Mouse (Mus musculus): ENCODE data around the gene Gm21964.
A peak's percentile ranks its signal among the peaks of the same experiment; 100 is the strongest.

Gene Gm21964

DNA sequence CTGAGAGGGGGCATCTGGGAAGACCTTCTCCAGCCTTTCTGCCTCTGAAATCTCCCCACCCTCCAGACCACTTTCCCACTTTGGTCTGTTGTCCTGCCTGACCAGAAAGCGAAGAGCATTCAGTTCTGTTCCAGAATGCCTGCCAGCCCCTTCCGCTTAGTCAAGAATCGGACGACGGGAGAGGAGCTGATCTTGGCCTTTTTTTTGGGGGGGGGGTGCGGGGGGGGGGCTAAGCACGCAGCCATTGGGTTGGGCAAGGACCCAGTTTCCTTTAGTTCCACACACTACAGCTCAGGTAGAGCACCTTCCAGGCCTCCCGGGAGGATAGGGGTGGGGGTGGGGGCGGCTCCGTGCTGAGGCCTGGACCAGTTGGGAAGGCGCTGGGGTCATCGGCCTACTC, at the start of gene Gm21964:
Gene Gm21964 (plus strand): TSS at position 301 of the 400 bp plus-strand sequence.
- DNase-seq (ENCODE audit: low spot score in 2 of 2) = no peak

DNA sequence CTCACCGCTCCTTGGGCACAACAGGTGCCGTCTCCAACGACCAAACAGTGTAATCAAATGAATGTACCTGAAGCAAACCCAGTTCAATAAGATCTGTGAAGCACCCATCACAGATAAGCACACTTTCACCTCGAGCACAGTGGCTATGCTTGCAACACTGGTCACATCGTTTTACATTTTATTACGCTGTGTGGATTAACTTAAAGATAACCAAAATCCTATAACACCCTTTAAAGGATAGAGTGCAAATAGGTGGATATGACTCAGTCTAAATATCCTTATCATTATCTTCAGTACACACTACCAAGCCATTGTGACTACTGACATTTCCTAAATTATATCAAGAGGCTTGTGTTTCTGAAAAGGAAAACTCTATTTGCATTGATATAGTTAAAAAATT, 49.8 kb upstream of the Gm21964 start:
- no peak for DNase-seq (ENCODE audit: low spot score in 2 of 2)

GRCm38 (mm10) chr8:110058207-110058606, 42.8 kb upstream of the Gm21964 start:
- no peak for DNase-seq (ENCODE audit: low spot score in 2 of 2)

DNA sequence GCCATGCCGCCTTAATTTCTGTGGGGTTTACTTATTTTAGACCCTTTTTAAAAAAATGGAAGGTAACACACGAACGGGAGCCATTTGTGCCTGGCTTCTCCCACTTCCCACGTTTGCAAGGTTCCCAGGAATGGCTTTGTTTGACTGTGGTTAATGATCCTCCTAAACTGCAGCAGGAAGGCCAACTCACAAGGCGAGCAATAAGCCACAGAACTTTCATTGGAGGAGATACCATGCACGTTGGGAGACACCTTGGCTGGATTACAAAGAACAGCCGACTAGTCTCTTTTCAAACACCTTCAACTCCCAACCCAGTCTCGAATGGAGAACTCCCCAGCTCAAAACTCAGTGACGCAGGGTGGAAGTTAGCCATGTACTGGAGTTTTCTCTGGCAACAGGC, 36.8 kb upstream of the Gm21964 start:
- DNase-seq (ENCODE audit: low spot score in 2 of 2) = no peak

- no peak for DNase-seq (ENCODE audit: low spot score in 2 of 2)
These were observed 36.2 kb upstream of the Gm21964 start for GRCm38 (mm10) chr8:110064606-110065365.

DNA sequence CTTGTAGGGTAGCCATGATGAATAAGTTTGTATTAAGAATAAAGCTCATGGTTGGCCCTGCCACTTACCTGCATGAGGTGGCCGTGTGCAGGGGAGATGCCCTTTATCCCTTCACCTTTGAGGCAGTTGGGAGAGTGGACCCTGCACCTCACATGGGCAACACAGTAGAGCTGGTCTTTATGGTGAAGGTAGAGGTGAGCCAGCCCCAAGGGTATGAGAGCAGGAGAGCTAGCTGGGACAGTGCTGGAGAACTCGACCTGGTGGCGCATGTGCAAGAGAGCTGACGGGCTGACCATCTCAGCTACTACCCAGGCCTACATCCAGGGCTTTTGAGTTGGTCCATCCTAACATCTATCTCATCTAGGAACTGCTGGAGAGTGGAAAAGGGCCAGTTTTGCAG, 35.3 kb upstream of the Gm21964 start:
- DNase-seq (ENCODE audit: low spot score in 2 of 2) = no peak

- no peak for DNase-seq (ENCODE audit: low spot score in 2 of 2)
These were observed 31.3 kb upstream of the Gm21964 start for GRCm38 (mm10) chr8:110069706-110070105.

- peak in 1 of 2 experiments; percentile 80 for DNase-seq (ENCODE audit: low spot score in 2 of 2)
These were observed 29.4 kb upstream of the Gm21964 start for GRCm38 (mm10) chr8:110071600-110071999.

- no peak for DNase-seq (ENCODE audit: low spot score in 2 of 2)
These were observed 26.5 kb upstream of the Gm21964 start for GRCm38 (mm10) chr8:110074496-110074895.

DNA sequence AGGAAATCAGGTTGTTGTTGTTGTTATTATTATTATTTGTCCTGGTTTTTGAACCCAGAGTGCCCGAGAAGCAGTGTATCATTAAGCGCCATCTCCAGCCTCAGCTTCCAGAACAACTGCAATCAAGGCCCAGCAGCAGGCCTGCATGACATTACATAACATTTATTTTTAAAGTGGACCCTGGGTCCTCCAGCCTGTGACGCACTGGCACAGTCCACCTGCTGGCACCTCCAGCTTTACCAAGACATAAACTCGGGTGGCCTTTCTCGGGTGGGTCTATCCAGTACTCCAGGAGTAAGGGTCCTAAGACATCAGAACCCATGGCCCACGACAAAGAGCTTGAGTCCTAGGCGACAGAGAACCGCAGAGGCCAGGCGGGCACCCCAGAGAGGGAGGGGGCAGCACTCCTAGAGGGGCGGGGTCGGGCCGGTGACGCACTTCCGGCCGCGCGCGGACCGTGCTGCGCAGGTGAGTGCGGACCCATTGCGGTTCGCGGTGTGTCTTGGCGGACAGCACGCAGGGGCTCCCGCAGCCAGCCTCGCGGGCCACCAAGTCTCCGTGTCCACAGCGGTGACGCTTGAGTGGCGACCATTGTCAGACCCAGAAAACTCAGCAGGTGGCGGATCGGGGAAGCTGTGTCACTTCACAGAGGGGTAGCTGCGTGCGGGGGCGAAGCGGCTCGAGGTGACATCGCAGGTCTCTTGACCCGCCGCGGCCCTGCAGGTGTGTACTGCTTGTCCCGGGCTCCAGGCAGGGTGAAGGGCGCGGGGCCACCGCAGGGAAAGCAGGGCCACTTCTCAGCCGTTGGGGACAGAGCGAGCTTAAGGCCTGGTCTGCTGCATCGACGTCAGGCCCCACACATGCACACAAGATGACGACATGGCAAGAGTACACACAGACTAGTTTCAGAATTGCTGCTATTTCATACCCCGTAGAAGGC, 21.5 kb upstream of the Gm21964 start, which contains the start of gene Zfp612:
Gene Zfp612 (plus strand): TSS at position 465 of the 940 bp plus-strand sequence.
- peak; percentile 77 to 78 for DNase-seq (ENCODE audit: low spot score in 2 of 2)

GRCm38 (mm10) chr8:110082416-110083105, 18.4 kb upstream of the Gm21964 start:
- DNase-seq (ENCODE audit: low spot score in 2 of 2) = no peak

DNA sequence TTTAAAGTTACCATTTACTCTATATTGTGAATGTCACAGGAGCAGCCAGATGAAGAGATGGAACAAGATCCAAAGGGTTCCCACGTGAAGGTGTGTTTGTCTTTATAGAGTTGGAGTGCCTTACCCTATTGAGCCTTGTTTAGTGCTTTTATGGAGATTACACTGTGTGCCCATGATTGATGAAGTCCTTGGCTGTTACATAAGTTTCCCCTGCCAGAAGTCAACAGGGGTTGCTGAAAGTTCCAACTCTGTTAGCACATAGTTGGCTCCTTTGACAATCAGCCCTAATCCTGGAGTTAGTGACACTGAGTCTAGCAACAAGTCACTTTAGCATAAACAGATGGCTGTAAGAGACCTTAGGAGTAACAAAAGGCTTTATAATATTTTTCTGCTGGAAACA, 9.1 kb upstream of the Gm21964 start:
- no peak for DNase-seq (ENCODE audit: low spot score in 2 of 2)

DNA sequence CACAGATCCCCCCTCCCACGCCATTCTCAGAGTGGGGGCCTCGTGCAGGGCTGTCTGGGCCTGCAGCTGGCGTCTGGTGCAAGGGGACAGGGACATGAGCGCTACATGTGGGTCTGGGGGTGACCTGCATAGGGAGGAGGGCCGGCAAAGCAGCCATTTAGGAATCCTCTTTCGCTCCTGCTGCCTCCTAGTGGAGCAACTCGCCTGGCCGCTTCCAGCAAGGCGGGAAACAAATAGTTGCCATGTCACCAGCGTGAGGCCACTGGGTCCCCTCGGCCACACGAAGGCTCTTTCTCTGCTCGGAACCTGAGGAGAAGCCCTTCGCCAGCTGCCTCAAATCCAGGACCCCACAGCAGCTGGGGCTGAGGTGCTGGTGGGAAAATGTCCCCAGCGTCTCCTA, 669 bp downstream of the Gm21964 start:
- no peak for DNase-seq (ENCODE audit: low spot score in 2 of 2)

DNA sequence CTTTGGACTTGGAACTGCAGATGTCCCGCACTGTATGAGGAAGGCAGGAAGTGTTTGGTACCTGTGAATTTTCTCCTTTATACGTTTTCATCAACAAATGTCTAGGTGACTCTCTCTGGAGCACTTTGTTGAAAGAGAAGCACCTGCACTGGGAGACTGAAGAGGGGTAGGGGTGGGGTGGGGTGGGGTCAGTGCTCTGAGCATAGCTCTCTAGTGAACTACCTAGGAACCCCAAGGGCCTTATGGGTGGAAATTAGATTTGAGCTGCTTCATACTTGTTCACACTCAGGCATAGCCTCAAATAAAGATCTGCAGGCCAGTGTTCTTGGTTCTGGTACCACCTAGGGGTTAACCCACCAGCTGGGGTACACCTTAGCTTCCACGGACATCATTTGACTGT, 1.6 kb downstream of the Gm21964 start, which contains the start of gene Gm17720:
Gene Gm17720 (minus strand): TSS at position 101 of the 400 bp plus-strand sequence.
- DNase-seq (ENCODE audit: low spot score in 2 of 2) = no peak

DNA sequence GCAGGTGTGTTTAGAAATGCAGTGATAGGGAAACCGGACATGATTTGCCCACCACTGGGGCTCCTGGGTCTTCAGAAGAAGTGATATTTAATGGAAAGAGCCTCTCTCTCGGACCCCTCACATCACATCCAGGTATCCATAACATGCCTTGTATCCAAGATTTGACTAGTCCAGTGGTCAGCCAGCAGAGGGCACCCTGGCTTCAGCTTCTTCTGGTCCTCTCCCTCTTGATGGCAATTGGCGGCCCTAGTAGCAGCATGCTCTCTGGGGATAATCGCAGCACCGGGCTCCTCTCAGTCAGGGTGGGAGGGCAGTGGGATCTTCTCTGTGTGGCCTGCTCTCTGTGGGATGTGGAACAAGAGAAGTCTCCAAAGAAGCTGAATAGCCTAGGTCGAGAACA, 18.7 kb downstream of the Gm21964 start:
- DNase-seq (ENCODE audit: low spot score in 2 of 2) = peak; percentile 33 to 64

DNA sequence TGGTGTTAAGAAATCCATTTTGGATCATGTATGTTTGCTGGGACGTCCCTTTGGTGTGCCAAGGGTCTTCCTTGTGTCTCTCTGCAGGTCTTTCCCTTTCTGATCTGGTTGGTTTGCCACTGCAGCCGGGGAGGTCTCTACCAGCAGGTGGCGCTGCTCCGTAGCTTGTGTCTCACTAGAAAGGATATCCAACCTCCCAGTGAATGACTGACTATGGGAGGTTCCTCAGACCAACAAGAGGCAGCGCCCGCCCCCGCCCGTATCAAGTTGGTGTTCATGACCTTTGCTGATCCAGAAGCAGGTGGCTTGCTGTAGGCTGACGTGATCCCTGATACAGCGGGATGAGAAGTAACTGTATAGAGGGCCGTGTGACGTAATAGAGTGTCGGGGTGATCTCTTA, 29.5 kb downstream of the Gm21964 start:
- peak; percentile 82 to 90 for DNase-seq (ENCODE audit: low spot score in 2 of 2)

GRCm38 (mm10) chr8:110134236-110134635, 33.2 kb downstream of the Gm21964 start:
- DNase-seq (ENCODE audit: low spot score in 2 of 2) = no peak

- no peak for DNase-seq (ENCODE audit: low spot score in 2 of 2)
These were observed 34.5 kb downstream of the Gm21964 start for GRCm38 (mm10) chr8:110135515-110135914.

- no peak for DNase-seq (ENCODE audit: low spot score in 2 of 2)
These were observed 39.1 kb downstream of the Gm21964 start for GRCm38 (mm10) chr8:110140156-110140555.

DNA sequence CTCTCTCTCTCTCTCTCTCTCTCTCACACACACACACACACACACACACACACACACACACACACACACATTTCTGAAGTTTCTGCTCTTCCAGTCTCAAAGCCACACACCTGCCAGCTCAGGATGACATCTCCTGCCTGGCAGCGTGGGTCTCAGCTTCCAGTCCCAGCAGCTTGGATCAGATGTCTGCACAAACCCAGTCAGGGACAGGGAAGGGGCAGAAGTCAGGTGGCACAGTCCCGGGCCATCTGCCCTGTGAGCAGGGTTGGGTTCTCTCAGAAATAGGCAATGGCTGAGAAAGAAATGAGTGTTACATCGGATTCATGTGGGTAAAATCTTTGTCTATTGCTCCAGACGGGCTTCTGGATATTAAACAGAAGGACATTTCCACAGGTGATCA, 39.8 kb downstream of the Gm21964 start:
- no peak for DNase-seq (ENCODE audit: low spot score in 2 of 2)

DNA sequence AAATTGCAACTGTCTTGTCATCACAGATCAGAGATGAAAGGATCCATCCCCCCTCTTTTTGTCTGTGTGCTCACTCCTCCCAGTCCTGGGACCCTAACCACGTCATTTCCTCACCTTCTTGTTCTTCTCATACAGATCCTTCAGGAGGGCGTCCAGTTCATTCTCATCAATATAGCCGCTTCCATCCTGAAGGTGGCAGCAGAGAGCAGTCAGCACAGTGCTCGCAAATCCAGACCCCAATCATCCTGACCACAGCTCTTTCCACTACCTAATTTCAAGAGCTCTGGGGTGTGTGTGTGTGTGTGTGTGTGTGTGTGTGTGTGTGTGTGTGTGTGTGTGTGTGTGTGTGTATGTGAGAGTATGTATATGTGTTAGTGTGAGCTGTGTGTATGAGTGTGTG, 44.5 kb downstream of the Gm21964 start:
- DNase-seq (ENCODE audit: low spot score in 2 of 2) = peak; percentile 59 to 79

DNA sequence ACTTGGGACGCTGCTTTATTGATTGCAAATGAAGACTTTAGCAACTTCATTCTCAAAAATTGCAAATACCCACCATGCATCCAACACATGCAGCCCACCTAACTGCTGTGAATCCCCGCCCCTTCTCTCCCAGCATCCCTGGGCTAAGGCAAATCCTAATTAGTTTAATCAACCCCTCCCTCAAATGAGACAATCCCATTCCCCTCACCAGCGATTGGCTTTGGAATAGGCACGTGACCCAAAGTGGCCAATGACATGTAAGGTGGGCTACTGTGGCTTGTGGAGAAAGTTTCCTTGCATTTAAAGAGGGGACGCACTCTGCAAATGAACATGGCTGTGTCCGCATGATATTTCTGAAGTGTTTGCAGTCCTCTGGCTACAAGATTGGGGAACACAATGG, 51.9 kb downstream of the Gm21964 start:
- no peak for DNase-seq (ENCODE audit: low spot score in 2 of 2)

Measured in right cerebral cortex, postnatal 10 days (tissue).